Mouse (Mus musculus): ENCODE results near the gene Dld. TPM values are rescaled to one million over a fixed set of nuclear protein-coding genes. Genes with fewer than 3 reads are reported as not detected.

Gene Dld
- polyA plus RNA-seq, 2 experiments, result 72.2 to 119 TPM

DNA sequence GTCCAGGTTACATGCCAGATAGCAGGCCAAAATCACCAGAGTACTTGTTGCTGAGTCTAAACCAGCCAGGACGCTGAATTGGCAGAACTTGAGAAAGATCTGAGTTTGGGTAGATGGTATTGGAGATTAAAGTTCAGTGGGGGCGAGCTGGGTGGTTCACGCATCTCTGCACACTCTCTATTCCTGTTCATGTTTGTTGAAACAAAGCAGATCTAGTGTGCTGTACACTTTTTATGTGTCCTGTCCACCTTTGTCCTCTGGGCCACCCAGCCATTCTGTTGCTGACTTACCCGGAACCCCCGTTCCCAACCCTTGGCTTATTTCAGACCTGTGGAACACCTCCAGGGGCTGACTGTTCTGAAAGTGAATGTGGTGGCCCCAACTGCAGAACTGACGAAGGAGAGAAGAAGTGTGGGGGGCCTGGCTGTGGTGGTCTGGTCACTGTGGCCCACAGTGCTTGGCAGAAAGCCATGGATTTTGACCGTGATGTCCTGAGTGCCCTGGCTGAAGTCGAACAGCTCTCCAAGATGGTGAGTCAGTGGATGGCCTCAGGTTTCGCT, 28.0 kb downstream of the Dld start:
- Histone ChIP-seq H3K4me3 (replicated peaks; ENCODE audit: low read length) (no peak overlapping the region), H3K4me2 (replicated peaks; ENCODE audit: low read depth, low read length, severe bottlenecking) (no peak overlapping the region), H3K27me3 (ENCODE audit: control insufficient read depth, insufficient read depth, low read length) (no peaks in the 10 kb centered on the region), H3K27ac (replicated peaks; ENCODE audit: low read depth, low read length) (no peak overlapping the region), H3K9me3 (ENCODE audit: control insufficient read depth, low read length) (no peaks in the 10 kb centered on the region), H3K4me1 (ENCODE audit: control insufficient read depth, insufficient read depth, low read length) (peaks cover 22% of the 10 kb centered on the region), H3K36me3 (ENCODE audit: control insufficient read depth, insufficient read depth, low read length) (peaks cover 68% of the 10 kb centered on the region), H3K9ac (ENCODE audit: low read depth, low read length, severe bottlenecking) (no peak overlapping the region)
- TF ChIP-seq POLR2A (IDR thresholded peaks at IDR 0.05; ENCODE audit: borderline replicate concordance, extremely low read depth, insufficient read depth, insufficient read length), result no peak
- DNase-seq (ENCODE audit: low spot score) (no peak), ATAC-seq (ENCODE audit: low FRiP score, low read depth) (no peak)
- 90% methylated on average over 9 of the region's 9 CpGs for WGBS

DNA sequence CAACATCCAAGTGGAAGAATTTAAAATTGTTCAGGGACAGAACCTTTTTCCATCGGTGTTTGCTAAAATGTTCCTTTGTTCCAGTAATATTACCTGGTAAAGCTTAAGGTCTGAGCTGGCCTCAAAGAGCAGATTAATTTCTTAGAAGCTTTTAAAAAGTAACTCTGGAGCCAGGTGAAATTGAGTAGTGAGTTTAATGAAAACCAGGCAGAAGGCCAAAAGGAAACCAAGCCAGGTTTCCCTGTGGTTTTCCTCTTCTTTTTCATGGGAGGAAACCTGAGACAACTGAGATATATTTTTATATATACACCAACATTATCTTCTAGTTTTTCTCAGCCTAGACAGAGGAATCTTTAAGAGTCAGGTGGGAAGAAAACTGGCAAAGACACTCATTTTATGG, 29.7 kb downstream of the Dld start:
- H3K9ac ChIP-seq (ENCODE audit: low read depth, low read length, severe bottlenecking), result no peak overlapping the region
- peaks cover 74% of the 10 kb centered on the region for H3K36me3 ChIP-seq (ENCODE audit: control insufficient read depth, insufficient read depth, low read length)
- peaks cover 22% of the 10 kb centered on the region for H3K4me1 ChIP-seq (ENCODE audit: control insufficient read depth, insufficient read depth, low read length)
- no peak overlapping the region for H3K4me3 ChIP-seq (replicated peaks; ENCODE audit: low read length)
- no peak overlapping the region for H3K27ac ChIP-seq (replicated peaks; ENCODE audit: low read depth, low read length)
- H3K27me3 ChIP-seq (ENCODE audit: control insufficient read depth, insufficient read depth, low read length), result no peaks in the 10 kb centered on the region
- no peak for TF ChIP-seq POLR2A (IDR thresholded peaks at IDR 0.05; ENCODE audit: borderline replicate concordance, extremely low read depth, insufficient read depth, insufficient read length)
- H3K4me2 ChIP-seq (replicated peaks; ENCODE audit: low read depth, low read length, severe bottlenecking), result peak overlapping the region; percentile 10; the same call in 1 of the 2 replicates
- ATAC-seq (ENCODE audit: low FRiP score, low read depth), result no peak
- H3K9me3 ChIP-seq (ENCODE audit: control insufficient read depth, low read length), result no peaks in the 10 kb centered on the region
- DNase-seq (ENCODE audit: low spot score), result peak; percentile 78
- WGBS, result 29% methylated on average over 1 of the region's 1 CpGs

DNA sequence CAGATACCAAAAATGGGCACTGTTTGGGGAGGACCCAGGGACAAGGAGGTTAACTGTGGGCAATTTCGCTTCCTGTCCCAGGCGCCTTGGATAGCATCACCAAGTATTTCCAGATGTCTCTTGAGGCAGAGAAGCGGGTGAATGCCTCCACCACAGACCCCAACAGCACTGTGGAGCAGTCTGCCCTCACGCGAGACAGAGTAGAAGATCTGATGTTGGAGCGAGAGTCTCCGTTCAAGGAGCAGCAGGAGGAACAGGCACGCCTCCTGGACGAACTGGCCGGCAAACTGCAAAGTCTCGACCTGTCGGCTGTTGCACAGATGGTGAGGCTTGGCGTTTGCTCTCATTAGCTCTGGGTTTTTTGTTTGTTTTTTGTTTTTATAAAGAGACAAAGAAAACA, 30.4 kb downstream of the Dld start:
- H3K9ac ChIP-seq (ENCODE audit: low read depth, low read length, severe bottlenecking), result no peak overlapping the region
- H3K4me1 ChIP-seq (ENCODE audit: control insufficient read depth, insufficient read depth, low read length), result peaks cover 22% of the 10 kb centered on the region
- H3K27ac ChIP-seq (replicated peaks; ENCODE audit: low read depth, low read length), result peak overlapping the region; percentile 53
- no peaks in the 10 kb centered on the region for H3K27me3 ChIP-seq (ENCODE audit: control insufficient read depth, insufficient read depth, low read length)
- ATAC-seq (ENCODE audit: low FRiP score, low read depth) (peak; percentile 65), DNase-seq (ENCODE audit: low spot score) (no peak)
- WGBS, result 41% methylated on average over 13 of the region's 13 CpGs
- no peaks in the 10 kb centered on the region for H3K9me3 ChIP-seq (ENCODE audit: control insufficient read depth, low read length)
- H3K36me3 ChIP-seq (ENCODE audit: control insufficient read depth, insufficient read depth, low read length), result peaks cover 74% of the 10 kb centered on the region
- no peak for TF ChIP-seq POLR2A (IDR thresholded peaks at IDR 0.05; ENCODE audit: borderline replicate concordance, extremely low read depth, insufficient read depth, insufficient read length)
- H3K4me3 ChIP-seq (replicated peaks; ENCODE audit: low read length), result no peak overlapping the region
- peak overlapping the region; percentile 10; the same call in 1 of the 2 replicates for H3K4me2 ChIP-seq (replicated peaks; ENCODE audit: low read depth, low read length, severe bottlenecking)

DNA sequence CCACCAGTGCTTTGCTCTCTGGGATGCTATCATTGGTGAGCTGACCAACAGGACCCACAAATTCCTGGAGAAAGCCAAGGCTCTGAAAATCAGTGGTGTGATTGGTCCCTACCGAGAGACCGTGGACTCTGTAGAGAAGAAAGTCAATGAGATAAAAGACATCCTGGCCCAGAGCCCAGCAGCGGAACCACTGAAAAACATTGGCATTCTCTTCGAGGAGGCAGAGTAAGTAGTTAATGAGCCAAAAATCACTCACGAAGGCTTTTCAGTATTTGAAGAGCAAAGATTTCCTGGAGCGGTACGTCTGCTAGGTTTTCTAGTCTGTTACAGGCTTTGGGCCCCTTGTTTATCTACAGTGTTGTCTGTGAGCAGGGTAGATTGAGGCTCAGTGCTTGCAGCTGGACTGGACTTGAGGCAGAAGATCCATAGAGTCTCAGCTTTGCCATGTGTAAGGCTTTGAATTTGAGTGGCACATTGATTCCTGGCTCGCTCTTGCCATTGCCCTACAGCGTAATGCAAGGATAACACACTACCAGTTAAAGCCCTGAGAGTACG, 32.8 kb downstream of the Dld start:
- TF ChIP-seq POLR2A (IDR thresholded peaks at IDR 0.05; ENCODE audit: borderline replicate concordance, extremely low read depth, insufficient read depth, insufficient read length), result no peak
- H3K36me3 ChIP-seq (ENCODE audit: control insufficient read depth, insufficient read depth, low read length), result peaks cover 72% of the 10 kb centered on the region
- ATAC-seq (ENCODE audit: low FRiP score, low read depth) (no peak), DNase-seq (ENCODE audit: low spot score) (no peak)
- H3K9ac ChIP-seq (ENCODE audit: low read depth, low read length, severe bottlenecking), result no peak overlapping the region
- H3K4me3 ChIP-seq (replicated peaks; ENCODE audit: low read length), result no peak overlapping the region
- WGBS, result 87% methylated on average over 10 of the region's 10 CpGs
- H3K4me1 ChIP-seq (ENCODE audit: control insufficient read depth, insufficient read depth, low read length), result peaks cover 22% of the 10 kb centered on the region
- H3K9me3 ChIP-seq (ENCODE audit: control insufficient read depth, low read length), result peaks cover 8% of the 10 kb centered on the region
- H3K4me2 ChIP-seq (replicated peaks; ENCODE audit: low read depth, low read length, severe bottlenecking), result no peak overlapping the region
- H3K27me3 ChIP-seq (ENCODE audit: control insufficient read depth, insufficient read depth, low read length), result no peaks in the 10 kb centered on the region
- no peak overlapping the region for H3K27ac ChIP-seq (replicated peaks; ENCODE audit: low read depth, low read length)

DNA sequence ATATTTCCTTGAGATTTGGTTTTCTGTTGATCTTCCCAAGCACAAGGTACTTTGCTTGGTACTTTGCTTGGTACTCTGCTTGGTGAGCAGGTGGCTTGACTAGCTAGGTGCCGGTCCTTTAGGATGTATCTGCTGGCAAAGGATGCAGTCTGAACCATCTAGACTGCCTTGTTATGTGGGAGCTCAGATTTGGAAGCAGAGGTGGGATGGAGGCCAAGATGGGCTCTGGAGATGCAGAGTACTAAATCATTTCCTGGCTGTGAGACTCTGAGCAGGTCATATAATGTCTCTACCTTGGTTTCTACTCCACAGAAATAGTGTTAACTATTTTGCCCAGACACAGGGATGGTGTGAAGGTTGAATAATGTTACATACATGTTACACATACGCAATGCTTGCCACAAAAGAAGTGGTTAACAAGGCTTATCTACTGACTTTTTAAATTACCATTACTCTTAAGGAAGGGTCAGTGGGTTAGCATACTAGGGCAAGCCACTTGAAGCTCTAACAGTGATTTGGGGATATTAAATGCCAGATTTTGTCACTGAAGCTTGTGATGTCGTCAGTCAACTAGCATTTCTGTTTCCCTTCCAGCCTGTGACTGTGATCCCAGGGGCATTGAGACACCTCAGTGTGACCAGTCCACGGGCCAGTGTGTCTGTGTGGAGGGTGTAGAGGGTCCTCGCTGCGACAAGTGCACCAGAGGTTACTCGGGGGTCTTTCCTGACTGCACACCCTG, 33.4 kb downstream of the Dld start:
- Histone ChIP-seq H3K36me3 (ENCODE audit: control insufficient read depth, insufficient read depth, low read length) (peaks cover 72% of the 10 kb centered on the region), H3K9me3 (ENCODE audit: control insufficient read depth, low read length) (peaks cover 8% of the 10 kb centered on the region), H3K4me3 (replicated peaks; ENCODE audit: low read length) (no peak overlapping the region), H3K4me1 (ENCODE audit: control insufficient read depth, insufficient read depth, low read length) (peaks cover 22% of the 10 kb centered on the region), H3K9ac (ENCODE audit: low read depth, low read length, severe bottlenecking) (no peak overlapping the region), H3K4me2 (replicated peaks; ENCODE audit: low read depth, low read length, severe bottlenecking) (no peak overlapping the region), H3K27me3 (ENCODE audit: control insufficient read depth, insufficient read depth, low read length) (no peaks in the 10 kb centered on the region), H3K27ac (replicated peaks; ENCODE audit: low read depth, low read length) (no peak overlapping the region)
- 93% methylated on average over 7 of the region's 7 CpGs for WGBS
- TF ChIP-seq POLR2A (IDR thresholded peaks at IDR 0.05; ENCODE audit: borderline replicate concordance, extremely low read depth, insufficient read depth, insufficient read length), result no peak
- DNase-seq (ENCODE audit: low spot score) (no peak), ATAC-seq (ENCODE audit: low FRiP score, low read depth) (no peak)
